ENCODE assay signal across 11 mouse cellular contexts in the genomic region with DNA sequence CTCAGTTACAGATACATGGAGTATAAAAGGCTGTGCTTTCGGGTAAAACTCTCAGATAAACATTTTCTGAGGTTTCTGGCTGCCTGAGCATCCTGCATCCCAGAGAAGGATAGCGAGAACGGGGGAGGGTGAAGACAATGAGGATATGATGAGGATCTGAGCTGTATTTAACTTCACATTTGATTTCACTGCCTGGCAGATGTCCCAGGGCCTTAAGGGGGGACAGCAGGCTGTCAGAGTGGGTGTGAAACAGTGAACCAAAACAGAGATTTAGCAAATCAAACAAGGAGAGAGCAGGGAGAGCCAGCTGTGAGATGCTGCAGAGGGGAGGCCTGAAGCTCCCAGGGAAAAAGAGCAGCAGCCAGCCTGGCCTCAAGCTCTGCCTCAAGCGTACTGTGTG. TPM values are rescaled to one million over a fixed set of nuclear protein-coding genes. Genes with fewer than 3 reads are reported as not detected.
DNase-seq lines count a peak whose midpoint lies in the region; ATAC-seq and TF ChIP-seq lines count a peak whose summit lies in the region.
"Had no signal": no experiment of that assay in that cellular context is flagged by ENCODE, and none has a peak within 500 bp of the region (broad histone marks: within the 10 kb centered on the region; RNA-seq: fewer than 3 reads in every experiment).

No protein-coding gene starts in this region.

- no peaks in the 10 kb centered on the region for H3K36me3 ChIP-seq in liver, postnatal 0 days (replicated peaks; ENCODE audit: insufficient read depth, low read length)
- H3K36me3 ChIP-seq: liver, embryonic 15.5 days had no signal

- H3K4me3 ChIP-seq in liver, postnatal 0 days (ENCODE audit: low read depth, low read length), result no peak overlapping the region
- H3K4me3 ChIP-seq: liver, embryonic 15.5 days had no signal

- ATAC-seq in liver, postnatal 0 days, result no peak
- ATAC-seq: intestine, postnatal 0 days had no signal

- DNase-seq in kidney, postnatal 10 days, result peak; percentile 17
- DNase-seq in kidney, adult 11 months, result no peak
- peak; percentile 45 to 67 for DNase-seq in frontal cortex, postnatal 10 days (ENCODE audit: low spot score in 2 of 2)
- peak; percentile 54 to 55 for DNase-seq in layer of hippocampus, postnatal 10 days (ENCODE audit: low spot score in 2 of 2)
- peak; percentile 73 to 81 for DNase-seq in right cerebral cortex, adult 2 months (ENCODE audit: low spot score in 2 of 2)
- DNase-seq in liver, postnatal 0 days, result no peak
- DNase-seq in heart, postnatal 36 days, result no peak
- no peak for DNase-seq in gastrocnemius, adult 8-10 months (ENCODE audit: low spot score in 2 of 2)

- no peak overlapping the region for H3K9ac ChIP-seq in liver, postnatal 0 days (replicated peaks)
- H3K9ac ChIP-seq: liver, embryonic 15.5 days had no signal

- H3K27ac ChIP-seq in liver, postnatal 0 days (ENCODE audit: low read depth), result no peak overlapping the region
- H3K27ac ChIP-seq: liver, embryonic 15.5 days had no signal

- TF ChIP-seq CTCF in liver, postnatal 0 days (IDR thresholded peaks at IDR 0.05; ENCODE audit: low read depth), result no peak

- WGBS in liver, postnatal 0 days (ENCODE audit: insufficient replicate concordance), result 63% methylated on average over 4 of the region's 4 CpGs

- no peaks in the 10 kb centered on the region for H3K4me1 ChIP-seq in liver, postnatal 0 days (ENCODE audit: insufficient read depth)
- H3K4me1 ChIP-seq: liver, embryonic 15.5 days had no signal

- no peaks in the 10 kb centered on the region for H3K27me3 ChIP-seq in liver, postnatal 0 days (ENCODE audit: insufficient read depth, low read length)
- H3K27me3 ChIP-seq: liver, embryonic 15.5 days had no signal

- intact Hi-C loops in heart, postnatal 36 days (cut with DNase I), result no loop called here

- H3K4me2 ChIP-seq in liver, postnatal 0 days (ENCODE audit: low read depth, low read length), result no peak overlapping the region
- H3K4me2 ChIP-seq: liver, embryonic 15.5 days had no signal

- no peaks in the 10 kb centered on the region for H3K9me3 ChIP-seq in liver, postnatal 0 days (ENCODE audit: low read length)
- H3K9me3 ChIP-seq: liver, embryonic 15.5 days had no signal

- TF ChIP-seq EP300 in liver, postnatal 0 days (IDR thresholded peaks at IDR 0.05; ENCODE audit: low read depth), result no peak

RNA-seq across cellular contexts. Expression of a gene that starts 19.3 kb away (rescaled TPM):
- not detected for total RNA-seq in layer of hippocampus, postnatal 10 days (2021)
- not detected in 2 replicates for polyA plus RNA-seq in liver, postnatal 0 days (2015; fragmentation: Nextera tagmentation; extraction: Ambion mirVana)
- total RNA-seq in heart, postnatal 36 days (2021), result under 1 TPM in 1 of 2 experiments, not detected in 1; 0.22 TPM
- 10 to 100 TPM in 1 of 4 experiments, 1 to 10 TPM in 2, under 1 TPM in 1; 0.61 to 22.4 (median 4.3) TPM for total RNA-seq in gastrocnemius, adult 8-10 months (2022)
- total RNA-seq: monocyte, adult 5-6 weeks had no signal
- polyA plus RNA-seq: intestine, postnatal 0 days; liver, embryonic 15.5 days had no signal

Comparison
In these comparisons a context has a peak if more than half of its experiments do, and no peak if none do; other contexts are left out.
1. DNase-seq: peak in kidney, postnatal 10 days (single experiment), frontal cortex, postnatal 10 days (2 of 2), layer of hippocampus, postnatal 10 days (2 of 2) and right cerebral cortex, adult 2 months (2 of 2); none in kidney, adult 11 months (single experiment), liver, postnatal 0 days (single experiment), heart, postnatal 36 days (0 of 2) and gastrocnemius, adult 8-10 months (0 of 2).